Mouse (Mus musculus) adrenal gland, postnatal 36 days (tissue): ENCODE data around the gene Wee2. TPM values are rescaled to one million over a fixed set of nuclear protein-coding genes. Genes with fewer than 3 reads are reported as not detected.

ENCODE experiments used
- DNase-seq, 2 experiments: peaks; one replicate each; pipeline ENCODE4 v3.0.0; 2021; ENCODE audit warnings: mixed read lengths in 1 of 2
- long read RNA-seq, 2 experiments: library from polyadenylated mRNA; stranded (forward); transcript quantifications; one replicate each; pipeline ENCODE4 v2.0.0; 2021; ENCODE audit warnings: borderline sequencing depth in 2 of 2
- total RNA-seq, 2 experiments: library from RNA; stranded (reverse); gene quantifications; 2 replicates each; pipeline ENCODE4 v1.2.3; 2021

Wee2 gene
- total RNA-seq: not detected
- long read RNA-seq, experiment 1: 0 reads
- long read RNA-seq, experiment 2: 0 reads

GRCm38 (mm10) chr6:40438936-40439335 lies at the start of gene Wee2:
Gene Wee2, plus strand, starts transcription at chr6:40439088.
- DNase-seq: no peak

GRCm38 (mm10) chr6:40390975-40391374 lies 47.9 kb upstream of the Wee2 start:
- DNase-seq: peak in 1 of 2 experiments; percentile 7

DNA sequence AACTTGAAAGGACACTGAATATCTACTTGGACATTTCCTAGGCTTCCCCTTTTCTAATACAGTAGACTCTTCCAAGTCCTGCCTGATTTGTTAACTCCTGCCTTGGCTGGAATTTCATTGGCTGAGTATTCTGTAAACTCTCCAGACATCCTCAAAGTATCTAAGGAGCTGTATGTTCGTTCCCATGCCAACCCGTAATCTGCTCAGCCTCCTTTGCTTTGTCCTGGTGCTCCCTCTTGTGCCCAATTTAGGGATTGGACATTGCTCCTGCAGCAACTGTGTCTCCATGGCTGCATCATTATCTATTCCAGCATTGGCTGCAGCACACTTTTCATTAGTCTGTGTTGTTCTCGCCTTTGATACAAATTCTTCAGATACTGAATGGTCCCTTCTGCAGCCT lies 45.7 kb upstream of the Wee2 start:
- peak; percentile 68 to 72 for DNase-seq

DNA sequence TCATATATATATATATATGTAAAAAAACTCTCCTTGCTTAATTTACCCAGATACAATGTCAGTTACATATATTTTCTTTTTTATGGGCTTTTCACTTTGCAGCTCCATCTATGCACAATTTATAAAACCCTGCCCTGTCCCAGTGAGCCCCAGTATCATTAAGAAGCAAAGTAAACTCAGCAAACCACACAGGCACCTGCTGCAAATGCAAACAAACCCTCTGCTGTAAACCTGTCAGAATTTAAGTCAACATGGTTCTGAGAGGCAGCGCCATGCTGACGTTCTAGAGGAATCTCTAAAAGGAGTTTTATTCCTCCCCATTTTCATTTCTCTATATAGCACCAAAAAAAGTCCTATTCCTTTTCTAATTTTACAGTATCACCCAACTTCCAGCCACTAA lies 36.9 kb upstream of the Wee2 start:
- DNase-seq: no peak

DNA sequence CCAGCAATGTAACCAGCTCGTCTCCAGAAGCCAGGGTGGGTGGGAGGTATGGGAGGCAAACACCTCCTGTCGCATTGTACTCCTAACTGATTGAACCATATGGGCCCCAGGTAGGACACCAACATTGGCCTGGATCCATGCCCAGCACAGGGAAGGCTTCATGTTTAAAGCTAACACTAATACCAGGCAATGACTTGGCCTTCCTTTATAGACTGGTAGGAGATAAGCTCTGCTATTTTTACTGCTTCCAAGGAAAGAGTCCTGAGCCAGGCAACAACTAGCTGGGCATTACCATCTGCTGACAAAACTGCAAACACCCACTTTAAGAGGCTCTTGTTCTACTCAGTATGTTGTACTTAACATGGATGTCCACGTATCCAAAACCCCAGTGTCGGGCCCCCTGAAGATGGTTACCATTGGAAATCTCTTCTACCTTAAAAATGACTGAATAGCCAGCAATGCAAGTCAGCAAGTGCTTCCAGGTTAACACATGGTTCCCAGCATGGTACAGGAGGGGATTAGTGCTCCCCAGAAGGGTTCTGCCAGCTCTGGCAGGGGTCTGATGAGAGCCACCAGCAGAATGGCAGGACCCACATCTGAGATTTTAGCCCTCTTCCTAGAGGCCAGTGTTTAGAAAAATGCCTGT lies 35.1 kb upstream of the Wee2 start:
- DNase-seq: no peak

DNA sequence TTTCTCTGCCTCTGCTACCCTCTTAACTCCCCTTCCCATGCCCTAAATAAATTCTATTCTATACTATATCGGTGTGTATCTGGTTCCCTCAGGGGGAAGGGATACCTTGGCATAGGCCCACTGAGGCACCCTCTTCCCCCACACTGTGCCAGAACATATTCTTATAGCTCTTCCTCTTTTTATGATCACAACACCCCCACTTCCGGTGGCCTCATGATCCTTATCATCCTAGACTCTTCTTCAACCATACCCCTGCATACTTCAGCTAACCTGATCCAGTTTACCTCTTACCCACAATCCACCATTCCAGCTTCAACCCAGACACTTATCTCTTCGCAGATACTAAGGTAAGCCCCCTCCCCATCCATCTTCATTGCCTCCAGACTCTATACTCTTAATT lies 27.8 kb upstream of the Wee2 start:
- DNase-seq: no peak

- no peak for DNase-seq
Measured at GRCm38 (mm10) chr6:40413046-40413445, 25.8 kb upstream of the Wee2 start.

- DNase-seq: no peak
Measured at GRCm38 (mm10) chr6:40413565-40413964, 25.3 kb upstream of the Wee2 start.

- no peak for DNase-seq
Measured at GRCm38 (mm10) chr6:40415799-40416198, 23.1 kb upstream of the Wee2 start.

DNA sequence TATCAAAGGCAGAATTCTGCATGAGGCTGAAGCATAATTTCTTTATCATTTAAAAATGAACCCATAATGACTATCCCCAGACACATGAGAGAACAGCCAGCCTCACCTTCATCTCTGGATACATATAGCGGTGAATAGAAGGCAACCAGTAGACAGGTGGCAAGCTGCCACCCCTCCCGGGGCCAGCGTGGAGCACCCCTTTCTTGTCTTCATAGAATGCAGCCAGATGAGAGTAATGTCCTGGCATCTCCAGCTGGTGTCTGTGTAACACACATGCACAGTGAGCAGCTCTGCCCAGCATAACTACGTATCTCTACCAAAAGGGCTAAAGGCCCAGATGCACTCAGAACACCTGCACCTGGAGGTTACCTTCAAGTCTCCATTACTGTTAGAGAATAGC lies 20.5 kb upstream of the Wee2 start:
- DNase-seq: no peak

DNA sequence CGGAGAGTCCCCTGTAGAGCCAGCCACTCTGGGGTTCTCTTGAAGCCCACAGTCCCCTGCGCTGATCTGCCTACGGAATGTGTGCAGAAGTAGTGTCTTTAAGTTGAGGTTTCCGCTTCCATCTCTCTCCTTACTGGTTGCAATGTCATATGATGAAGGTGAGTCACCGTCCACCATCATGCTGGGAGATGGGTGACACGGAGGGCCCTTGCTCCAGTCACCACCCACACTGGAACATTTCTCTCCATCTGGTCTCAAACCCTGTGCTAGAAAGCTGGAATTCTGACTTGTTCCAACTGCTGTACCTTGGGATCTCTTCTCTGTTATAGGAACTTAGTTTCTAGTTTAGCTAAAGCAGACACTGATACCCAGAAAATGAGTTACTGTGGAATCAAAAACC lies 17.8 kb upstream of the Wee2 start:
- DNase-seq: no peak

- no peak for DNase-seq
Measured at GRCm38 (mm10) chr6:40423013-40423412, 15.9 kb upstream of the Wee2 start.

DNA sequence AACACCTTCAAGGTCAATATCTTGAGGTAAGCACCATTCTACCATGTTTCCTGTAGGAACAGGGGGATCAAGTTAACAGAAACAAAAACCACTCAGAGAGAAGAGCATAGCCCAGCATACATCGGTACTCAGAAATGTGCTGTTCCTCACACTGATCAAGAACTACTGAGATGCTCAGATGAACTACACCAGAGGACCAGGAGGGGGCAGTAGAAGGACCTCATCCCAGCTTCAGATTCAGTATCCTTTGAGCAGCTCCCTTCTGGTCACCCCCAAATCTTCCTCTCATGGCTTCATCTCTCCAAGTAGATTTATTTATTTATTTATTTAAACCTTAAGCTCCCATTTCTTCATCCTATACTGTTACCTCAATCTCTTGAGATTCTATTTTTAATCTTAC lies 15.1 kb upstream of the Wee2 start:
- DNase-seq: peak; percentile 22 to 59

- DNase-seq: no peak
Measured at GRCm38 (mm10) chr6:40427441-40427840, 11.4 kb upstream of the Wee2 start.

GRCm38 (mm10) chr6:40428696-40429095 lies 10.2 kb upstream of the Wee2 start:
- DNase-seq: no peak

GRCm38 (mm10) chr6:40429521-40429931 lies 9.4 kb upstream of the Wee2 start:
- DNase-seq: no peak

DNA sequence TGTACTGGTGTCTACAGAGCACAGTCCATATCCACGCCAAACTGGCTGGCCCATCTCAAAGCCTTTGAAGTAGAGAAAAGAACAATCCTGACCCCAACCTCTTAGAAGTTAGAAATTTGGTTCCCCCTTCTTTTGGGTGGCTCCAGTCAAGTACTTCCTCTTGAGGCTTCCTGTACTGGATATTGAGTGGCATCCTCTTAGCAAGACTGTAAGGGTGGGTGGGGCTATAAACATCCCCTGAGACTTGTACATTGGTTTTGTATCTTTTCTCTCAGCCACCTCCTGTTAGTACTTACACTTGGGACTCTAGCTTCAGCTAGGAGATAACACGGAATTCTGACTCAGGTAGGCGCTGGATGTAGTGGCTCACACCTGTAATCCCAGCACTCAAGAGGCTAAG lies 8.6 kb upstream of the Wee2 start:
- no peak for DNase-seq

DNA sequence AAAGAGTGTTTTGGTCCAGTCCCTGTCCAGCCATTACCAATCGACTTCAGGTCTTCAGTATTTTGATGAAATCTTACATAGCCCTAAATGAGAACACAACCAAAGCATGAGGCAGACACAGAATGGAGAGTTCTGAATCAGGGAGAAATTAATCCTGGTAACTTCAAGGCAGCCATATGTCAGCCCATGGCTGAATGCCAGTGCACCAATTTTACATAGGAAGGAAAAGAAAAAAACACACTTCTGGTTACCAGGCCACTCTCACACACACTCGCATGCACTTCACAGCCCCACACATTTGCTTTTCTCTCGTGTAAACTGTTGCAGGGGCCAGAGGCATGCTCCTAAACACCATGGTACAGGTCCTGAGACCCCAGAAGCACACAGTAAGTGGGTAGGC lies 8.0 kb upstream of the Wee2 start:
- DNase-seq: no peak

- peak; percentile 7 to 12 for DNase-seq
Measured at GRCm38 (mm10) chr6:40431356-40431755, 7.5 kb upstream of the Wee2 start.

GRCm38 (mm10) chr6:40431812-40432211 lies 7.1 kb upstream of the Wee2 start:
- DNase-seq: no peak

GRCm38 (mm10) chr6:40432346-40433275 lies 6.3 kb upstream of the Wee2 start:
- no peak for DNase-seq

DNA sequence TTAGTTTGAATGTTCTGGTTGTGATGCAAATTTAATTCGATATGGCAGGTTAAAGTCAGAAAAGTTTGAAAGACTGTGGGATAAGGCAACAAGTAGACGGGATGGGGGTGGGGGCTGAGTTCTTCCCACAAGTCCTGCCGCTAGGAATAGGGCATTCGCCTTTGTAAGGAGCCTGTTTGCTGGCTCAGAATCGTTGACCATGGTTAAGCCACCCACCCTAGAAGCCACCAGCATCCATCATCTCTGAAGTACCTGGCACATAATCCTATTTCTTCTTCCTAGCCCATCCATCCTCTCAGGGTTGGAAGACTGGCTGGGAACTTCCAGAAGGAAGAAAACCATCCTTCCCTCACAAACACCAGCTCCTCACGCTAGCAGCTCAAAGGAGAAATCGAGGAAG lies 4.2 kb upstream of the Wee2 start:
- no peak for DNase-seq
